Mouse (Mus musculus): Measurements from ENCODE around the gene Mier2. TPM values are rescaled to one million over a fixed set of nuclear protein-coding genes. Genes with fewer than 3 reads are reported as not detected.

The Mier2 gene
- polyA plus RNA-seq, 1 experiment = 32.1 TPM

GRCm38 (mm10) chr10:79577376-79577775 is 22.4 kb upstream of the Mier2 start:
- no peak for TF ChIP-seq CTCF (IDR thresholded peaks at IDR 0.05; ENCODE audit: low read depth, low read length)
- TF ChIP-seq POLR2A (IDR thresholded peaks at IDR 0.05; ENCODE audit: borderline replicate concordance, low read depth, low read length) = no peak
- H3K4me3 ChIP-seq (ENCODE audit: insufficient read depth, low read length) = no peak overlapping the region
- no peak overlapping the region for H3K27ac ChIP-seq (ENCODE audit: insufficient read depth, low read depth, low read length)
- no peaks in the 10 kb centered on the region for H3K4me1 ChIP-seq (ENCODE audit: control insufficient read depth, insufficient read depth, low read length)

DNA sequence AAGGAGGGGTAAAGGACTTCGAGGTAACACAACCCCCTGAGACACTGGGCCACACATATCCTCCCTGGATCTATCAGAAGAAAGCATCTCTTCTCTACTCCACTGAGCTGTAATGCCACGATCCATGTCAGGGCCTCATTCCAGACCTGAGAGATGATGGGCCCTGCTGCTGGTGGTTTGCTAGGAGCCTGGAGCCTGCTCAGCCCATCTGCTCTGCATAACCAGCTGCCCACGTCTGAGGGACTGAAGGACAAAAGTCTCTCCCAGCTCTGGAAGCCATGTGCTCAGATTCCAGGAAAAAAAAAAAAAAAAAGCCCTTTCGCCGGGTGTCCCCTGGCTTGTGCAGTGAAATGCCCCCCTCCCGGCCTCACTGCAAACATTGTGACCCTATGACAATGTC is 20.8 kb upstream of the Mier2 start:
- no peak for TF ChIP-seq POLR2A (IDR thresholded peaks at IDR 0.05; ENCODE audit: borderline replicate concordance, low read depth, low read length)
- no peak for TF ChIP-seq CTCF (IDR thresholded peaks at IDR 0.05; ENCODE audit: low read depth, low read length)
- H3K4me3 ChIP-seq (ENCODE audit: insufficient read depth, low read length) = no peak overlapping the region
- no peak overlapping the region for H3K27ac ChIP-seq (ENCODE audit: insufficient read depth, low read depth, low read length)
- H3K4me1 ChIP-seq (ENCODE audit: control insufficient read depth, insufficient read depth, low read length) = no peaks in the 10 kb centered on the region

DNA sequence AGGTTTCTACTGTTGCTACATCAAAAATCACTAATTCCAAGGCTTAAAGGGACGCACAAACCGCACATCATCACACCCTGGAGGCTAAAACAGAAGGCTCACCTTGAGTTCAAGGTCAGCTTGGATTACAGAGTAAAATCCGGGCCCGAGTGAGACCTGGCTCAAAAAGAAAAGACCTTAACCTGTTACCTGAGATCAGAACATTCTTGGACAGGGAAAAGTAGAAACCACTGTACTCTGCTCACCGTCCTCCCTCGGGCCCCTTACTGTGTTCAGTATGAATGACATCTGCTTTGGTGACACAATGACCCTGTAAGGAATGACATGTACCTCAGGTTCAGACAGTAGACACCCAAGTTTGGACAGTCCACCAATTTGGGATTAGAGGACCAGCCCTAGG is 19.8 kb upstream of the Mier2 start:
- Histone ChIP-seq H3K27ac (ENCODE audit: insufficient read depth, low read depth, low read length) (no peak overlapping the region), H3K4me1 (ENCODE audit: control insufficient read depth, insufficient read depth, low read length) (no peaks in the 10 kb centered on the region), H3K4me3 (ENCODE audit: insufficient read depth, low read length) (no peak overlapping the region)
- TF ChIP-seq CTCF (IDR thresholded peaks at IDR 0.05; ENCODE audit: low read depth, low read length) (no peak), POLR2A (IDR thresholded peaks at IDR 0.05; ENCODE audit: borderline replicate concordance, low read depth, low read length) (no peak)

GRCm38 (mm10) chr10:79574350-79574749 is 19.4 kb upstream of the Mier2 start:
- TF ChIP-seq CTCF (IDR thresholded peaks at IDR 0.05; ENCODE audit: low read depth, low read length) (no peak), POLR2A (IDR thresholded peaks at IDR 0.05; ENCODE audit: borderline replicate concordance, low read depth, low read length) (no peak)

GRCm38 (mm10) chr10:79573611-79574010 is 18.6 kb upstream of the Mier2 start:
- Histone ChIP-seq H3K27ac (ENCODE audit: insufficient read depth, low read depth, low read length) (no peak overlapping the region), H3K4me1 (ENCODE audit: control insufficient read depth, insufficient read depth, low read length) (no peaks in the 10 kb centered on the region), H3K4me3 (ENCODE audit: insufficient read depth, low read length) (no peak overlapping the region)
- TF ChIP-seq CTCF (IDR thresholded peaks at IDR 0.05; ENCODE audit: low read depth, low read length) (no peak), POLR2A (IDR thresholded peaks at IDR 0.05; ENCODE audit: borderline replicate concordance, low read depth, low read length) (no peak)

More at GRCm38 (mm10) chr10:79574350-79574749, 19.4 kb upstream of the Mier2 start:
- Histone ChIP-seq H3K4me3 (ENCODE audit: insufficient read depth, low read length) (no peak overlapping the region), H3K27ac (ENCODE audit: insufficient read depth, low read depth, low read length) (no peak overlapping the region), H3K4me1 (ENCODE audit: control insufficient read depth, insufficient read depth, low read length) (no peaks in the 10 kb centered on the region)

- no peak for TF ChIP-seq POLR2A (IDR thresholded peaks at IDR 0.05; ENCODE audit: borderline replicate concordance, low read depth, low read length)
- no peak for TF ChIP-seq CTCF (IDR thresholded peaks at IDR 0.05; ENCODE audit: low read depth, low read length)
- Histone ChIP-seq H3K4me3 (ENCODE audit: insufficient read depth, low read length) (no peak overlapping the region), H3K27ac (ENCODE audit: insufficient read depth, low read depth, low read length) (no peak overlapping the region), H3K4me1 (ENCODE audit: control insufficient read depth, insufficient read depth, low read length) (no peaks in the 10 kb centered on the region)
Observed at GRCm38 (mm10) chr10:79571314-79571713, 16.3 kb upstream of the Mier2 start.

DNA sequence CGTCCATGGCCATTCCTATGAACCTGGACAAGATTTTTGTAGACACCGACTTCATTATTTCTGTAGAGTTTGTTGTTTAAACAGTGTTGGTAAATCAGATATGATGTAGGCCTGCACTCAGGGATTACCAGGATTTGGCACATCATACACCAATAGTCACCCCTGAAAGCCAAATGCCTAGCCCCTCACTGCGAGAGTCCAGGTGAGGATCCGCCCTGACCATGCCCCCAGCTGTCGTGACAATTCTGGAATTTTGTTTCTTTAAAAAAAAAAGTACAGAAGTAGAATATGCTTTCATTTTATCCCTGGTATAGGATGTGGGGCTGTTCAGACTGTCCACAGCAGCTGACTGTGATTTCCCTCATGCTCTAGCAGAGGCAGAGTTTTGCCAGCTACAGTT is 14.9 kb upstream of the Mier2 start:
- H3K27ac ChIP-seq (ENCODE audit: insufficient read depth, low read depth, low read length) = no peak overlapping the region
- TF ChIP-seq POLR2A (IDR thresholded peaks at IDR 0.05; ENCODE audit: borderline replicate concordance, low read depth, low read length) (no peak), CTCF (IDR thresholded peaks at IDR 0.05; ENCODE audit: low read depth, low read length) (no peak)
- H3K4me3 ChIP-seq (ENCODE audit: insufficient read depth, low read length) = no peak overlapping the region
- no peaks in the 10 kb centered on the region for H3K4me1 ChIP-seq (ENCODE audit: control insufficient read depth, insufficient read depth, low read length)

GRCm38 (mm10) chr10:79559716-79560115 is 4.7 kb upstream of the Mier2 start:
- no peak overlapping the region for H3K4me3 ChIP-seq (ENCODE audit: insufficient read depth, low read length)
- TF ChIP-seq POLR2A (IDR thresholded peaks at IDR 0.05; ENCODE audit: borderline replicate concordance, low read depth, low read length) (no peak), CTCF (IDR thresholded peaks at IDR 0.05; ENCODE audit: low read depth, low read length) (no peak)
- H3K4me1 ChIP-seq (ENCODE audit: control insufficient read depth, insufficient read depth, low read length) = peaks cover 6% of the 10 kb centered on the region
- no peak overlapping the region for H3K27ac ChIP-seq (ENCODE audit: insufficient read depth, low read depth, low read length)

DNA sequence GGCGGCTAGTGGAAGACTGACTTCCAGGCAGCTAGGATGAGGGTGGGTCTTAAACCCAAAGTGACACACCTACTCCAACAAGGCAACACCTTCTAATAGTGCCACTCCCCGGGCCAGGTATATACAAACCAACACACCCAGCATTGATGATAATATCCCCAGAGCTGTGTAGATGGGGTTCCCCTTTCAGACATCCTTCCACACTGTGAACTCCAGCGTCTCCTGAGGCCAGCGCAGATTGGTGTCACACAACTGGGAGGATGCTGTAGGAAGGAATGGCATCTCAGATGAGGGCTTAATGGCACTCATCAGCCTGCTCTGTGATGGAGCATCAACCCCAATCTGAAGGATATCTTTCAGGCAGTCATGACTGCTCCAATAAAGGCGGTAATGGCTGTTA is 2.5 kb upstream of the Mier2 start:
- TF ChIP-seq POLR2A (IDR thresholded peaks at IDR 0.05; ENCODE audit: borderline replicate concordance, low read depth, low read length) (no peak), CTCF (IDR thresholded peaks at IDR 0.05; ENCODE audit: low read depth, low read length) (no peak)
- H3K4me3 ChIP-seq (ENCODE audit: insufficient read depth, low read length) = no peak overlapping the region
- H3K27ac ChIP-seq (ENCODE audit: insufficient read depth, low read depth, low read length) = no peak overlapping the region
- H3K4me1 ChIP-seq (ENCODE audit: control insufficient read depth, insufficient read depth, low read length) = peaks cover 20% of the 10 kb centered on the region

DNA sequence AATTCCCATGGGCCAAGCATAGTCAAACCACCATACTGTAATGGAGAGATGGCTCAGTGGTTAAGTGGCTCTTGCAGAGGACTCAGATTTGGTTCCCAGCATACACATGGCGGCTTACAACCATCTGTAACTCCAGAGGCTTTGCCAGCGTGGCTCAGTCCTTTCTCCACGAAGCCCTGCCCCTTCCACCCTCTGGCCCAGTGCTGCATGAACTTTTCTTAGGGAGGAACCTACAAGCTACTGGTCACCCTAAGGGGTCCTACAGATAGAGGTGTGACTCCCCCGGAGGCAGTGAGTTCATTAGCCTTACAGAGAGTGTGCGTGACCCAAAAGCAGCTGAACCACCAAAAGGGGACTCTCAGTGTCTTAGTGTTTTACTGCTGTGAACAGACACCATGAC is 2.0 kb upstream of the Mier2 start:
- Histone ChIP-seq H3K4me3 (ENCODE audit: insufficient read depth, low read length) (no peak overlapping the region), H3K27ac (ENCODE audit: insufficient read depth, low read depth, low read length) (no peak overlapping the region), H3K4me1 (ENCODE audit: control insufficient read depth, insufficient read depth, low read length) (peaks cover 26% of the 10 kb centered on the region)
- TF ChIP-seq POLR2A (IDR thresholded peaks at IDR 0.05; ENCODE audit: borderline replicate concordance, low read depth, low read length) (no peak), CTCF (IDR thresholded peaks at IDR 0.05; ENCODE audit: low read depth, low read length) (no peak)

DNA sequence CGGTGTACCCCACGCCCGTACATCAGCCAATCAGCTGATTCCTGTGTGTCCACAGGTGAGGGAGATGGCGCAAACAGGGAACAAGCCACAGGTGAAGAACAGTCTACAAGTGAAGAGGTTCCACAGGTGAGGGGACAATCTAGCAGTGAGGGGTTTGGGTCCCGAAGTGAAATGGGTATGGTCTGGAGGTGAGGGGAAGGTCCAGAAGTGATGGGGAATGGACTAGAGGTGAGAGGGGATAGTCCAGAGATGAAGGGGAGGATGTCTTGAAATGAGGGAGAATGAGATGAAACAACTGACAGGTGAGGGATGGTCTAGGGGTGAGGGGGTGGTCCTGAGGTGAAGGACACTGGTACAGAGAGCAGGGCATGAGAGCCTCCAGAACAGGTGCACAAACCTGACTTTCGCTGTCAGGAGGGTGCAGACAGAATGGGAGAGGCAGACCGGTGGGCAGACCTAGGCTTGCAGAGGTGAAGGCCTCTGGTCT is 282 bp upstream of the Mier2 start:
- Histone ChIP-seq H3K4me3 (ENCODE audit: insufficient read depth, low read length) (peak overlapping the region; percentile 93), H3K27ac (ENCODE audit: insufficient read depth, low read depth, low read length) (no peak overlapping the region), H3K4me1 (ENCODE audit: control insufficient read depth, insufficient read depth, low read length) (peaks cover 25% of the 10 kb centered on the region)
- no peak for TF ChIP-seq POLR2A (IDR thresholded peaks at IDR 0.05; ENCODE audit: borderline replicate concordance, low read depth, low read length)
- no peak for TF ChIP-seq CTCF (IDR thresholded peaks at IDR 0.05; ENCODE audit: low read depth, low read length)
